Mouse (Mus musculus): ENCODE results near the gene Zbtb21. TPM values are rescaled to one million over a fixed set of nuclear protein-coding genes. Genes with fewer than 3 reads are reported as not detected.

Gene Zbtb21
- polyA plus RNA-seq, 1 experiment from 2014 or later: 7.7 TPM

GRCm38 (mm10) chr16:97963956-97964540 lies 1.6 kb upstream of the Zbtb21 start:
- Histone ChIP-seq H3K4me1 (peaks cover 25% of the 10 kb centered on the region), H3K9me3 (no peaks in the 10 kb centered on the region), H3K27ac (replicated peaks) (no peak overlapping the region), H3K4me3 (no peak overlapping the region), H3K27me3 (replicated peaks) (no peaks in the 10 kb centered on the region), H3K9ac (no peak overlapping the region), H3K36me3 (no peaks in the 10 kb centered on the region), H3K4me2 (no peak overlapping the region)
- no peak for ATAC-seq (ENCODE audit: extremely low read depth, insufficient number of reproducible peaks, low FRiP score, low TSS enrichment)
- WGBS: 77% methylated on average over 3 of the region's 3 CpGs

GRCm38 (mm10) chr16:97961381-97962150 lies 856 bp downstream of the Zbtb21 start:
- Histone ChIP-seq H3K9ac (peak overlapping the region; percentile 97), H3K36me3 (peaks cover 1% of the 10 kb centered on the region), H3K27ac (replicated peaks) (peak overlapping the region; percentile 97), H3K4me2 (peak overlapping the region; percentile 95), H3K9me3 (no peaks in the 10 kb centered on the region), H3K4me3 (peak overlapping the region; percentile 82), H3K27me3 (replicated peaks) (no peaks in the 10 kb centered on the region), H3K4me1 (peaks cover 50% of the 10 kb centered on the region)
- 7% methylated on average over 36 of the region's 36 CpGs for WGBS
- no peak for ATAC-seq (ENCODE audit: extremely low read depth, insufficient number of reproducible peaks, low FRiP score, low TSS enrichment)

GRCm38 (mm10) chr16:97960348-97960747 lies 2.1 kb downstream of the Zbtb21 start:
- ATAC-seq (ENCODE audit: extremely low read depth, insufficient number of reproducible peaks, low FRiP score, low TSS enrichment): no peak
- WGBS: 82% methylated on average over 3 of the region's 3 CpGs
- Histone ChIP-seq H3K9ac (no peak overlapping the region), H3K36me3 (peaks cover 13% of the 10 kb centered on the region), H3K4me3 (no peak overlapping the region), H3K27ac (replicated peaks) (no peak overlapping the region), H3K4me1 (peaks cover 57% of the 10 kb centered on the region), H3K27me3 (replicated peaks) (peaks cover 10% of the 10 kb centered on the region), H3K9me3 (no peaks in the 10 kb centered on the region), H3K4me2 (peak overlapping the region; percentile 95; the same call in 1 of the 2 replicates)

- H3K9me3 ChIP-seq: no peaks in the 10 kb centered on the region
- H3K4me3 ChIP-seq: no peak overlapping the region
- peak overlapping the region; percentile 53 for H3K4me2 ChIP-seq
- H3K4me1 ChIP-seq: peaks cover 57% of the 10 kb centered on the region
- 0 out of 2 replicates have a peak overlapping the region, but pooled peaks have one; percentile 14 for H3K9ac ChIP-seq
- H3K27me3 ChIP-seq (replicated peaks): peaks cover 28% of the 10 kb centered on the region
- peak overlapping the region; percentile 77 for H3K27ac ChIP-seq (replicated peaks)
- peaks cover 30% of the 10 kb centered on the region for H3K36me3 ChIP-seq
- ATAC-seq (ENCODE audit: extremely low read depth, insufficient number of reproducible peaks, low FRiP score, low TSS enrichment): no peak
These were observed 3.9 kb downstream of the Zbtb21 start for GRCm38 (mm10) chr16:97958401-97958973.

- H3K9ac ChIP-seq: no peak overlapping the region
- H3K27ac ChIP-seq (replicated peaks): peak overlapping the region; percentile 77
- H3K9me3 ChIP-seq: no peaks in the 10 kb centered on the region
- peaks cover 33% of the 10 kb centered on the region for H3K36me3 ChIP-seq
- H3K4me1 ChIP-seq: peaks cover 60% of the 10 kb centered on the region
- peak overlapping the region; percentile 53 for H3K4me2 ChIP-seq
- 0 out of 2 replicates have a peak, but pooled peaks have one; percentile 21 for ATAC-seq (ENCODE audit: extremely low read depth, insufficient number of reproducible peaks, low FRiP score, low TSS enrichment)
- peak overlapping the region; percentile 13; the same call in 1 of the 2 replicates for H3K4me3 ChIP-seq
- H3K27me3 ChIP-seq (replicated peaks): peaks cover 33% of the 10 kb centered on the region
These were observed 4.8 kb downstream of the Zbtb21 start for GRCm38 (mm10) chr16:97957626-97958025.

GRCm38 (mm10) chr16:97956011-97956410 lies 6.4 kb downstream of the Zbtb21 start:
- Histone ChIP-seq H3K9me3 (no peaks in the 10 kb centered on the region), H3K4me2 (no peak overlapping the region), H3K36me3 (peaks cover 50% of the 10 kb centered on the region), H3K27ac (replicated peaks) (no peak overlapping the region), H3K4me1 (peaks cover 55% of the 10 kb centered on the region), H3K9ac (no peak overlapping the region), H3K27me3 (replicated peaks) (peaks cover 48% of the 10 kb centered on the region), H3K4me3 (no peak overlapping the region)
- no peak for ATAC-seq (ENCODE audit: extremely low read depth, insufficient number of reproducible peaks, low FRiP score, low TSS enrichment)
- WGBS: 85% methylated on average over 2 of the region's 2 CpGs

- WGBS: 74% methylated on average over 2 of the region's 2 CpGs
- H3K27me3 ChIP-seq (replicated peaks): peaks cover 57% of the 10 kb centered on the region
- no peak overlapping the region for H3K9ac ChIP-seq
- no peaks in the 10 kb centered on the region for H3K9me3 ChIP-seq
- H3K27ac ChIP-seq (replicated peaks): no peak overlapping the region
- H3K4me2 ChIP-seq: no peak overlapping the region
- peaks cover 68% of the 10 kb centered on the region for H3K36me3 ChIP-seq
- H3K4me1 ChIP-seq: peaks cover 39% of the 10 kb centered on the region
- no peak for ATAC-seq (ENCODE audit: extremely low read depth, insufficient number of reproducible peaks, low FRiP score, low TSS enrichment)
- H3K4me3 ChIP-seq: no peak overlapping the region
These were observed 9.1 kb downstream of the Zbtb21 start for GRCm38 (mm10) chr16:97953300-97953699.

GRCm38 (mm10) chr16:97952801-97953200 lies 9.6 kb downstream of the Zbtb21 start:
- H3K4me1 ChIP-seq: peaks cover 34% of the 10 kb centered on the region
- peaks cover 57% of the 10 kb centered on the region for H3K27me3 ChIP-seq (replicated peaks)
- H3K4me3 ChIP-seq: no peak overlapping the region
- no peaks in the 10 kb centered on the region for H3K9me3 ChIP-seq
- 59% methylated on average over 9 of the region's 9 CpGs for WGBS
- peaks cover 70% of the 10 kb centered on the region for H3K36me3 ChIP-seq
- no peak overlapping the region for H3K4me2 ChIP-seq
- H3K9ac ChIP-seq: no peak overlapping the region
- no peak overlapping the region for H3K27ac ChIP-seq (replicated peaks)
- no peak for ATAC-seq (ENCODE audit: extremely low read depth, insufficient number of reproducible peaks, low FRiP score, low TSS enrichment)

- H3K27ac ChIP-seq (replicated peaks): no peak overlapping the region
- WGBS: 83% methylated on average over 4 of the region's 4 CpGs
- no peak overlapping the region for H3K4me2 ChIP-seq
- ATAC-seq (ENCODE audit: extremely low read depth, insufficient number of reproducible peaks, low FRiP score, low TSS enrichment): no peak
- H3K36me3 ChIP-seq: peaks cover 70% of the 10 kb centered on the region
- H3K9me3 ChIP-seq: no peaks in the 10 kb centered on the region
- peaks cover 57% of the 10 kb centered on the region for H3K27me3 ChIP-seq (replicated peaks)
- no peak overlapping the region for H3K4me3 ChIP-seq
- no peak overlapping the region for H3K9ac ChIP-seq
- peaks cover 29% of the 10 kb centered on the region for H3K4me1 ChIP-seq
These were observed 10.1 kb downstream of the Zbtb21 start for GRCm38 (mm10) chr16:97952371-97952770.

- ATAC-seq (ENCODE audit: extremely low read depth, insufficient number of reproducible peaks, low FRiP score, low TSS enrichment): no peak
- Histone ChIP-seq H3K4me2 (no peak overlapping the region), H3K4me3 (no peak overlapping the region), H3K27ac (replicated peaks) (no peak overlapping the region), H3K36me3 (peaks cover 61% of the 10 kb centered on the region), H3K9me3 (no peaks in the 10 kb centered on the region), H3K27me3 (replicated peaks) (peaks cover 43% of the 10 kb centered on the region), H3K9ac (no peak overlapping the region), H3K4me1 (peaks cover 14% of the 10 kb centered on the region)
- 94% methylated on average over 8 of the region's 8 CpGs for WGBS
These were observed 12.4 kb downstream of the Zbtb21 start for GRCm38 (mm10) chr16:97950061-97950460.

- Histone ChIP-seq H3K4me3 (no peak overlapping the region), H3K9me3 (peaks cover 2% of the 10 kb centered on the region; the same call in 1 of the 2 replicates), H3K36me3 (peaks cover 59% of the 10 kb centered on the region), H3K4me1 (peaks cover 14% of the 10 kb centered on the region), H3K4me2 (no peak overlapping the region), H3K27me3 (replicated peaks) (peaks cover 32% of the 10 kb centered on the region), H3K9ac (no peak overlapping the region), H3K27ac (replicated peaks) (0 out of 2 replicates have a peak overlapping the region, but pooled peaks have one; percentile 24)
- no peak; the same call in 1 of the 2 replicates for ATAC-seq (ENCODE audit: extremely low read depth, insufficient number of reproducible peaks, low FRiP score, low TSS enrichment)
- WGBS: 22% methylated on average over 4 of the region's 4 CpGs
These were observed 13.6 kb downstream of the Zbtb21 start for GRCm38 (mm10) chr16:97948836-97949235.
